Mouse (Mus musculus) lung, postnatal 0 days (tissue): ENCODE data around the gene Ncapg2.

Experiments
- CTCF ChIP-seq: IDR thresholded peaks from 2 replicates; pipeline ENCODE4 v1.5.1; 2016; ENCODE audit warnings: antibody characterized with exemption, mild to moderate bottlenecking
- EP300 ChIP-seq: IDR thresholded peaks from 2 replicates; pipeline ENCODE4 v1.6.1; 2016; ENCODE audit warnings: antibody characterized with exemption, mild to moderate bottlenecking, control low read depth

- TF ChIP-seq CTCF (no peak), EP300 (no peak)
Observed at GRCm38 (mm10) chr12:116481921-116482320, 76.7 kb downstream of the Ncapg2 start.
